Mouse (Mus musculus): Measurements from ENCODE around the gene Maml2.
"Not testable (repeated sequence)": the region's sequence is repeated elsewhere in the genome, so short reads cannot be mapped to it uniquely, and the experiment has no call there.

Gene Maml2

GRCm38 (mm10) chr9:13694293-13694692 lies 396.5 kb downstream of the Maml2 start:
- peaks cover 3% of the 10 kb centered on the region; the same call in 1 of the 2 replicates for H3K36me3 ChIP-seq (ENCODE audit: control insufficient read depth, insufficient read depth, low read length, poor library complexity, severe bottlenecking)
- DNase-seq (ENCODE audit: low read depth, low spot score) = no peak
- H3K27me3 ChIP-seq (ENCODE audit: control insufficient read depth, insufficient read depth, low read length, poor library complexity, severe bottlenecking) = no peaks in the 10 kb centered on the region

GRCm38 (mm10) chr9:13697041-13697811 lies 399.5 kb downstream of the Maml2 start:
- DNase-seq (ENCODE audit: low read depth, low spot score) = no peak
- Histone ChIP-seq H3K36me3 (ENCODE audit: control insufficient read depth, insufficient read depth, low read length, poor library complexity, severe bottlenecking) (peaks cover 12% of the 10 kb centered on the region), H3K27me3 (ENCODE audit: control insufficient read depth, insufficient read depth, low read length, poor library complexity, severe bottlenecking) (no peaks in the 10 kb centered on the region)

GRCm38 (mm10) chr9:13697869-13698268 lies 400.1 kb downstream of the Maml2 start:
- peaks cover 12% of the 10 kb centered on the region for H3K36me3 ChIP-seq (ENCODE audit: control insufficient read depth, insufficient read depth, low read length, poor library complexity, severe bottlenecking)
- no peaks in the 10 kb centered on the region for H3K27me3 ChIP-seq (ENCODE audit: control insufficient read depth, insufficient read depth, low read length, poor library complexity, severe bottlenecking)
- DNase-seq (ENCODE audit: low read depth, low spot score) = no peak

GRCm38 (mm10) chr9:13699061-13699780 lies 401.5 kb downstream of the Maml2 start:
- DNase-seq (ENCODE audit: low read depth, low spot score) = no peak
- no peaks in the 10 kb centered on the region for H3K27me3 ChIP-seq (ENCODE audit: control insufficient read depth, insufficient read depth, low read length, poor library complexity, severe bottlenecking)

GRCm38 (mm10) chr9:13699781-13700116 lies 402.0 kb downstream of the Maml2 start:
- H3K27me3 ChIP-seq (ENCODE audit: control insufficient read depth, insufficient read depth, low read length, poor library complexity, severe bottlenecking) = no peaks in the 10 kb centered on the region
- peaks cover 12% of the 10 kb centered on the region for H3K36me3 ChIP-seq (ENCODE audit: control insufficient read depth, insufficient read depth, low read length, poor library complexity, severe bottlenecking)
- DNase-seq (ENCODE audit: low read depth, low spot score) = no peak

More at GRCm38 (mm10) chr9:13699061-13699780, 401.5 kb downstream of the Maml2 start:
- peaks cover 12% of the 10 kb centered on the region for H3K36me3 ChIP-seq (ENCODE audit: control insufficient read depth, insufficient read depth, low read length, poor library complexity, severe bottlenecking)

- no peak for DNase-seq (ENCODE audit: low read depth, low spot score)
- H3K36me3 ChIP-seq (ENCODE audit: control insufficient read depth, insufficient read depth, low read length, poor library complexity, severe bottlenecking) = peaks cover 19% of the 10 kb centered on the region
- H3K27me3 ChIP-seq (ENCODE audit: control insufficient read depth, insufficient read depth, low read length, poor library complexity, severe bottlenecking) = no peaks in the 10 kb centered on the region
Observed at GRCm38 (mm10) chr9:13701773-13702172, 404.0 kb downstream of the Maml2 start.

GRCm38 (mm10) chr9:13703100-13703499 lies 405.3 kb downstream of the Maml2 start:
- H3K27me3 ChIP-seq (ENCODE audit: control insufficient read depth, insufficient read depth, low read length, poor library complexity, severe bottlenecking) = no peaks in the 10 kb centered on the region
- no peak for DNase-seq (ENCODE audit: low read depth, low spot score)
- H3K36me3 ChIP-seq (ENCODE audit: control insufficient read depth, insufficient read depth, low read length, poor library complexity, severe bottlenecking) = peaks cover 21% of the 10 kb centered on the region

- H3K36me3 ChIP-seq (ENCODE audit: control insufficient read depth, insufficient read depth, low read length, poor library complexity, severe bottlenecking) = peaks cover 11% of the 10 kb centered on the region; the same call in 1 of the 2 replicates
- no peaks in the 10 kb centered on the region for H3K27me3 ChIP-seq (ENCODE audit: control insufficient read depth, insufficient read depth, low read length, poor library complexity, severe bottlenecking)
- no peak for DNase-seq (ENCODE audit: low read depth, low spot score)
Observed at GRCm38 (mm10) chr9:13704917-13705316, 407.2 kb downstream of the Maml2 start.

- DNase-seq (ENCODE audit: low read depth, low spot score) = no peak
- H3K36me3 ChIP-seq (ENCODE audit: control insufficient read depth, insufficient read depth, low read length, poor library complexity, severe bottlenecking) = peaks cover 8% of the 10 kb centered on the region; the same call in 1 of the 2 replicates
- H3K27me3 ChIP-seq (ENCODE audit: control insufficient read depth, insufficient read depth, low read length, poor library complexity, severe bottlenecking) = no peaks in the 10 kb centered on the region
Observed at GRCm38 (mm10) chr9:13707066-13707555, 409.4 kb downstream of the Maml2 start.

GRCm38 (mm10) chr9:13709436-13709835 lies 411.7 kb downstream of the Maml2 start:
- no peak for DNase-seq (ENCODE audit: low read depth, low spot score)
- H3K27me3 ChIP-seq (ENCODE audit: control insufficient read depth, insufficient read depth, low read length, poor library complexity, severe bottlenecking) = no peaks in the 10 kb centered on the region
- peaks cover 8% of the 10 kb centered on the region; the same call in 1 of the 2 replicates for H3K36me3 ChIP-seq (ENCODE audit: control insufficient read depth, insufficient read depth, low read length, poor library complexity, severe bottlenecking)

GRCm38 (mm10) chr9:13715891-13716290 lies 418.1 kb downstream of the Maml2 start:
- H3K27me3 ChIP-seq (ENCODE audit: control insufficient read depth, insufficient read depth, low read length, poor library complexity, severe bottlenecking); DNase-seq (ENCODE audit: low read depth, low spot score); H3K36me3 ChIP-seq (ENCODE audit: control insufficient read depth, insufficient read depth, low read length, poor library complexity, severe bottlenecking): not testable (repeated sequence)

- DNase-seq (ENCODE audit: low read depth, low spot score) = peak; percentile 86
- Histone ChIP-seq H3K27me3 (ENCODE audit: control insufficient read depth, insufficient read depth, low read length, poor library complexity, severe bottlenecking) (no peaks in the 10 kb centered on the region), H3K36me3 (ENCODE audit: control insufficient read depth, insufficient read depth, low read length, poor library complexity, severe bottlenecking) (no peaks in the 10 kb centered on the region)
Observed at GRCm38 (mm10) chr9:13716316-13717099, 418.8 kb downstream of the Maml2 start.

GRCm38 (mm10) chr9:13748404-13748797 lies 450.6 kb downstream of the Maml2 start, which contains the start of gene Mtmr2:
Mtmr2 (plus strand) TSS chr9:13748410.
- no peak for DNase-seq (ENCODE audit: low read depth, low spot score)
- no peaks in the 10 kb centered on the region for H3K27me3 ChIP-seq (ENCODE audit: control insufficient read depth, insufficient read depth, low read length, poor library complexity, severe bottlenecking)

GRCm38 (mm10) chr9:13748798-13749674 lies 451.3 kb downstream of the Maml2 start:
- peak; percentile 95 for DNase-seq (ENCODE audit: low read depth, low spot score)
- Histone ChIP-seq H3K27me3 (ENCODE audit: control insufficient read depth, insufficient read depth, low read length, poor library complexity, severe bottlenecking) (no peaks in the 10 kb centered on the region), H3K36me3 (ENCODE audit: control insufficient read depth, insufficient read depth, low read length, poor library complexity, severe bottlenecking) (no peaks in the 10 kb centered on the region)

More at GRCm38 (mm10) chr9:13748404-13748797, 450.6 kb downstream of the Maml2 start, which contains the start of gene Mtmr2:
- H3K36me3 ChIP-seq (ENCODE audit: control insufficient read depth, insufficient read depth, low read length, poor library complexity, severe bottlenecking) = no peaks in the 10 kb centered on the region

Measured in splenic B cell, adult 2 months (primary cell).